Mouse (Mus musculus) left cerebral cortex, adult 6 months (tissue): ENCODE data around the gene Ppm1g. TPM values are rescaled to one million over a fixed set of nuclear protein-coding genes. Genes with fewer than 3 reads are reported as not detected.

Experiments used
- long read RNA-seq, 2 experiments: library from polyadenylated mRNA; unstranded; transcript quantifications; one replicate each; pipeline ENCODE4 v2.0.0; 2019 to 2020
- polyA plus RNA-seq: library from polyadenylated mRNA; unstranded; fragments of <200 nt; fragmentation: Nextera tagmentation; gene quantifications from 2 replicates; pipeline ENCODE4 v1.2.3, GENCODE M21; 2021

Ppm1g gene
- polyA plus RNA-seq: 74.2 and 79.4 TPM in 2 replicates
- long read RNA-seq, experiment 1, transcript Ppm1g-201 (10 exons, 2,307 nt): major isoform, 383 of 414 reads
- long read RNA-seq, experiment 1, partial matches to known transcripts: 15 of 414 reads
- long read RNA-seq, experiment 1, other reads (novel, unspliced or antisense): 15 of 414 reads
- long read RNA-seq, experiment 2, transcript Ppm1g-201 (10 exons, 2,307 nt): major isoform, 86 of 129 reads
- long read RNA-seq, experiment 2, partial matches to known transcripts: 13 of 129 reads
- long read RNA-seq, experiment 2, other reads (novel, unspliced or antisense): 26 of 129 reads

DNA sequence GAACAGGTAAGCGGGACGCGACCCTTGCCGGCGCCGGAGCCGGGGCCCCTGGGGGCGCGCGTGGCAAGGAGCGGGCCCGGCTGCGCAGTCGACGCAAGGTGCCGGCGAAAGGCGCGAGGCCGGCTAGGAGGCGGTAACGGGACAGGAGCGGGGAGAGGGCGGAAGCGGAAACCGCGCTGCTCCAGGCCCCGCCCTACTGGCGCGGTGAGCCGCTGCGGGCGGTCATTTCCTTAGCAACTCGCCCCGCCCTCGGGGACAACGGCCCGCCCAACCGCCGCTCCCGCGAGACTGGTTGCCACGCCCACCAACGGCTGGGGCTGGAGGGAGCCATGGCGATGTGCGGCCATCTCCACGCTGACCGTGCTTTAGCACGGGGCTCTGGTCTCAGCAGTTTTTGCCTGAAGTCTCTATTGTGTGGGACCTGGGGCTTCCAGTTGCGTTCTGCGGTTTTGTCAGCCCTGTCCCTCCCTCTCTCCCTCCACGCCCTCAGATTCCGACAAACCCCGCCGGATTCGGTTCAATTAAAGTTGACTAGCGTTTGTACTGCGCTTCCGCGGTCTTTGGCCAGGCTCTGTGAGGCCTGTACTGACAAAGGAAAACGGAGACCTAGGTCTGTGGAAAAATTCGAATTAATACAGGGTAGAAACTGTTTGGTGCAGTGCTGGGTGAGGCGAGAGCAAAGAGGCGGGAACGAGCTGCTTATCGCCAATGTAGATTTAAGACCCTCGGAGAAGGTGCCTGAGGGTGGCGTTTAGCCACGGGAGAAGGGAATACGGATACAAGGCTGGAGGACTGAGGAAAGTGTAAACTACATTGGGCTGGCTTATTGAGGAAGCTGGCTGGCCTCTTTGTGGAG is at the start of gene Ppm1g:
Gene Ppm1g (minus strand): TSS at position 240 of the 856 bp plus-strand sequence.

DNA sequence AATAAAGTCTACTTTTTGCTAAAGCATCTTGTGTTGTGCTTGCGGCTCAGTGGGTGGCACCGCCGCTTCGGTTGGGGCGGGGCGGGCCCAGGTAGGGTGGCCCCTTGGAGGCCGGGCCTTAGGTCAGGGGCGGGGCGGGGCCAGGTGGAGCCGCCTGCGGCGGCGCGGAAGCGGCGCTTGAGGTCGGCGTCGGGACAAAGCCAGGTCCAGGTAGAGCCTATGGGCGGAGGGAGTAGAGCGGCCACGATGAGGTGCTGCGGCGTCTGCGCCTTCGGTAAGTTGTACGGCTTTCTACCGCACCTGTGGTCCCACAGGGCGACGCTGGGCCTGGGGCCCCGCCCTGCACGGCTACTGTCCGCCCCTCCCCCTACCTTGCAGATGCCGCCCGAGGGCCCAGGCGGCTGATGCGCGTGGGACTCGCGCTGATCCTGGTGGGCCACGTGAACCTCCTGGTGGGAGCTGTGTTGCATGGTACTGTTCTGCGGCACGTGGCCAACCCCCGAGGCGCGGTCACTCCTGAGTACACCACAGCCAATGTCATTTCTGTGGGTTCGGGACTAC is 31.1 kb upstream of the Ppm1g start, which contains the start of gene Krtcap3:
Gene Krtcap3 (plus strand): TSS at position 151 of the 561 bp plus-strand sequence.

DNA sequence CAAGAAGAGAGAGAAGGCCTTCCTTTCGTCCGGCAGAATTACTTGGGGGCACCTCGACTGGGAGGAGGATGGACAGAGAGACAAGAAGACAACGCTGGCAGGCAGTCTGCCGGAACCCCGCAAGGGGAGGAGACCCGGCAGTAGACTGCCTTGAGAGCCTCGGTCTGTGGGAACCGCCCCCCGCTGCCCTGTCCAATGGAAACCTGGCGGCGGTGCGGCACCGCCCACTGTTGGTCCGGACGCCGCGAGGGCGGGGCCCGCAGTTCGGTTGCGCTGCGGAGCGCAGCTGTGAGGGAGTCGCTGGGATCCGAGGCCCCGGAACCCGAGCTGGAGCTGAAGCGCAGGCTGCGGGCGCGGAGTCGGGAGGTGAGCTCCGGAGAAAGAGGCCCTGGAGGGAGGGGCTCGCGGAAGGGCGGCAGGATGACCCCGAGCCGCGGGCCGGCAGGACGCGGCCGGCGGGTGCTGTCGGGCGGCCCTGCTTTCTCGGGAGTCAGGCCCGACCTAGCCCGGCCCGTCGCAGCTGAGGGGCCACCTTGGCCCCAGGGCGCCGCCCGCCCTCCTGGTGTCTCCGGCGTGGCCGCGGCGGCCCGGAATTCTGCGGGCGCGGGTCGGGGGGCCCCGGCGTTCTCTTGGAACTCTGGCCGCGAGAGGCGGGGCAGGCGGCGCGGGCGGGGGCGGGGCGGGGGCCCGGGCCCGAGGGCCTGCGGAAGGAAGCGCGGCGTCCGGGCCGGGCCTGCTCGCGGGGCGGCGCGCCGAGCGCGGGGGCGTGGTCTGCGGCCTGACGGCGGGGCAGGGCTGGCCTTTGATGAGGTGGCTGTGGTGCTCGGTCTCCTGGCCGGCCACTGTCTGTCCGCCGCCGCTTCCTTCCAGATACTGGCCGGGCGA is 20.4 kb upstream of the Ppm1g start, which contains the start of the genes Nrbp1 and Gm9970:
Gene Nrbp1 (plus strand): TSS at position 228 of the 885 bp plus-strand sequence.
Gene Gm9970 (minus strand): TSS at position 596 of the 885 bp plus-strand sequence.

DNA sequence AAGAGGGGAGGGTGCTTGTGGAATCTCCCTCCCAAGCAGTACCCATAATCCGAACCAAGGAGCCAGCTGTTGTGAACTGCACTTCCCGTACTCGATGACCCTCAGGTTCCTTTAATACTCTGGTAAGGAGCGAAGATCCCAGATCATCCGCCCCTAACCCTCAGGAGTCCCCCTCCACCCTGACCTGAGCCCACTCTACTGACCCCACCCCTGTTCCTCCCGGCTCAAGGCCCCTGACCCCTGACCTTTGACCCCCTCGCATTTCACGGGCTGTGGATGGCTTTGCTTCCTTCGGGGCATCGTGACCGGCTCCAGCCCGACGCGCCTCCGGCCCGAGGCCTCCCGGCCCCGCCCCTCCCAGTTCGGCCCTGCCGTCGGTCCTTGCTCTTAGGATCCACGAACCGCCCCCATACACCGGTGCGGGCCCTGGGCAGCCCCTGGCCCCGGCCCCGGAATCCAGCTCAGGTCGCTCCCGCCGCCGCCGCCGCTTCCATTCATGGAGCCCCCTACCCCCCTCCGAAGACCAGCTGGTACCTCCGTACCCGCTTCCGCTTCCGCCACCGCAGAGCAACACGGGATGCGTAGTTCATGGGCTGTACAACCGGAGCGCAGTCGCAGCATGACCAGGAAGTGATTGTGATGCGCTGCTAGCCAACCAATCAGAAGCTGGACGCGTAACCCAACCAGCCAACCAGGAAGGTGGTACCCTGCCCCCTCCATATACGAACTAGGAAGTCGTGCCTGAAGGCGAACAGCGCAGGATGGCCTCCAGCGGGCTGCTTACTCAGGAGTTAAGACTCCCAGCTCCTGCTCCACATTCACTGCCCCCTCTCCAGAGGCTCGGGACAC is 18.5 kb downstream of the Ppm1g start, which contains the start of gene Zfp513:
Gene Zfp513 (minus strand): TSS at position 562 of the 849 bp plus-strand sequence.

DNA sequence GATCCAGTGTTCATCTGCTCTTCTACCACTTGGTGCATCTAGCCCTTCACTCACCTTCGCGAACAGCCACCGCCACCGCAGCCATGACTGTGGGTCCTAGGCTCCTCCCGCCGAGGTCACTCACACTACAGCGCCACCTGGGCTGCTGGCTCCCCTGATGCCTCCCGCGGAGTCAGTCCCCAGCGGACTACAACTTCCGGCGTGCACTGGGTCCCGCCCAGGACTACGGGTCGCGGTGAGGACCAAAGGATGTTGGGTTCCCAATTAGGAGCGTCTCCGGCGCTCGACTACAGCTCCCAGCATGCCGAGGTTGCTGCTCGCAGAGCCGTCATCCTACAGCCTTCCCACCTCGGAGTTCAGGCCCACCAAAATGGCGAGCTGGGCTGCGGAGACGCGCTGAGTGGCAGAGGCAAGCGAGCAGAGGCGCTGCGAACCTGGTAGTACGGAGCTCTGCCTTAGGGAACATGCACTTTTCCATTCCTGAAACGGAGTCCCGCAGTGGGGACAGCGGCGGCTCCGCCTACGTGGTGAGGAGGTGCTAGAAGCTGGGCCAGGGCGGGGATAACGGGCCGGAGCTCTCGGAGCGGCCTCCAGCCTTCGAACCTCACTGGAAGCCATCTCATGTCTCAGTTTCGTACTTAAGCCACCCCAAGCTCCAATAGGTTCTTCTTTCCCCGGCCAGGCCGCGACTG is 27.4 kb downstream of the Ppm1g start, which contains the start of the genes Snx17 and Eif2b4:
Gene Snx17 (plus strand): TSS at position 289 of the 692 bp plus-strand sequence.
Gene Eif2b4 (minus strand): TSS at position 492 of the 692 bp plus-strand sequence.

DNA sequence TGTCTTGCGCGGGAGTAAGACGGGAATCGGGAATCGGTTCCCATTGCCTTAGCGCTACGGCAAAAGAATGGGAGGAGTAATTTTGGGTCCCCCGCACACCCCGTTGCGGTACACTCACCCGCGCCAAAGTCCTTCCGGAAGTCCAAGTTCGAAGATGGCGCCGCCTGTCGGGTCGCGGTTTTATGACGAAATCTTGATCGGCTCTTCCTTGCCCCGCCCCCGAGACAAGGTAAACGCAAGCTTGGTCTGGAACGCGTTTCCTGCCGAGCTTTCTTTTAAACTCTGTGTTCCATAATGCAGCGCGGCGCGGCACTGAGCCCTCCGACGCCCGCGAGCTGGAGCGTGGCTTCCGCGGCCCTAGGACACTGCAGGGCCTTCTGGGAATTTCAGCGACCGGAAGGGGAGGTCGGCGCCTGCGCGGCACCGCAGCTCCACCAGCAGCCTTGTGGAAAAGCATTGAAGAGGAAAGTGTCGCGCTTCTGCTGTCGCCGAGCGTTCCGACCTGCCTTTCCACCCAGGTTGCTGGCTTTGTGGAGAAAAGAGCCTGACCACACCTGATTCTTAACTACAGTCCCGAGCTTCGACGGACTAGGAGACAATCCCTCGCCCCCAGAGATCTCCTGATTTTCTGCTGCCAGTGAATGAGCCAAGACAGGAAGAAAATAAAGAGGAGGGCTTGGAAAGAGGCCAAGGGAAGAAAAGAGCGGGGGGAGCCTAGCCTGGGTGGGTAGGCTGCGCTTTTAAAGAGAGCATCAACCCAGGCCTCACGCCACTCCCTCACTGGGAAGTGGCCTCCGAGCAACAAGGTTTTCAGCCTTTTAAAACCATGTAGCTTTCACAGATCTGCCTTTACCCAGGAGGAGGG is 40.5 kb downstream of the Ppm1g start, which contains the start of the genes Gm29609 and Gtf3c2:
Gene Gm29609 (minus strand): TSS at position 146 of the 865 bp plus-strand sequence.
Gene Gtf3c2 (minus strand): TSS at position 379 of the 865 bp plus-strand sequence.

DNA sequence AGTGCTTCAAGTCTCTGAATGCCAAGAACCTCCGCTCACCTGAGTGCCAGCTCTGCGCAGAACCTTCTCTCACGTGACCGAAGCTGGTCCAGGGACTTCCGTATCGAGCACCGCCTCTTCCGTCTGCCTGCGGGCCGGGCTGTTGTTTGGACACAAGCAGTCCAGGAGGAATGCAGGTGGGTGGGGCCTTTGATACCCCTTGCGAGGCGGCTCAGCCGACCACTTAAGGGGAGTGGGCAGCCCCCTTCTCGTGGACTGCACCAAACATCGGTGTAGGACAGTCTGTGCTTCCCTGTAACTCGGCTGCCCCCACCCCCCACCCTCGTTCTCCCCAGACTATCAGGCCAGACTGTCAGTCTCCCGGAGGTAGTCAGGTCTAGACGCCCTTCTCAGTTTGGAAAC is 66.3 kb downstream of the Ppm1g start, which contains the start of gene Mpv17:
Gene Mpv17 (minus strand): TSS at position 100 of the 402 bp plus-strand sequence.

Other genes starting within 250 kb of the Ppm1g start
- gene Atraid, start 172.4 kb downstream of the Ppm1g start, polyA plus RNA-seq: 160 and 215 TPM in 2 replicates
- gene Slc5a6, start 171.8 kb downstream of the Ppm1g start, polyA plus RNA-seq: 10.2 and 12.3 TPM in 2 replicates
- gene Cad, start 165.9 kb downstream of the Ppm1g start, polyA plus RNA-seq: 1.8 and 2.1 TPM in 2 replicates
- gene Dnajc5g, start 114.4 kb downstream of the Ppm1g start, polyA plus RNA-seq: not detected in 2 replicates
- 124 and 157 TPM in 2 replicates for gene Slc30a3, start 112.5 kb downstream of the Ppm1g start, polyA plus RNA-seq
- 1.3 and 3.7 TPM in 2 replicates for gene Trim54, start 104.0 kb downstream of the Ppm1g start, polyA plus RNA-seq
- 1.5 and 3.0 TPM in 2 replicates for gene Ucn, start 81.9 kb downstream of the Ppm1g start, polyA plus RNA-seq
- 108 and 150 TPM in 2 replicates for gene Mpv17, start 66.4 kb downstream of the Ppm1g start, polyA plus RNA-seq
- gene Gm29609, start 40.8 kb downstream of the Ppm1g start, polyA plus RNA-seq: 1.6 and 3.7 TPM in 2 replicates
- gene Gtf3c2, start 40.5 kb downstream of the Ppm1g start, polyA plus RNA-seq: 10.6 and 14.0 TPM in 2 replicates
- 86.9 and 116 TPM in 2 replicates for gene Snx17, start 27.5 kb downstream of the Ppm1g start, polyA plus RNA-seq
- gene Eif2b4, start 27.3 kb downstream of the Ppm1g start, polyA plus RNA-seq: 33.7 and 35.8 TPM in 2 replicates
- 1.3 and 11.3 TPM in 2 replicates for gene Zfp513, start 18.4 kb downstream of the Ppm1g start, polyA plus RNA-seq
- gene Nrbp1, start 20.2 kb upstream of the Ppm1g start, polyA plus RNA-seq: 78.2 and 83.0 TPM in 2 replicates
- not detected in 2 replicates for gene Gm9970, start 20.5 kb upstream of the Ppm1g start, polyA plus RNA-seq
- 0.58 and 0.74 TPM in 2 replicates for gene Krtcap3, start 31.0 kb upstream of the Ppm1g start, polyA plus RNA-seq
- gene Ift172, start 70.4 kb upstream of the Ppm1g start, polyA plus RNA-seq: 12.5 and 12.6 TPM in 2 replicates
- 60.3 and 108 TPM in 2 replicates for gene Fndc4, start 75.4 kb upstream of the Ppm1g start, polyA plus RNA-seq
- gene Gckr, start 76.8 kb upstream of the Ppm1g start, polyA plus RNA-seq: not detected in 2 replicates
- gene Zfp512, start 231.7 kb upstream of the Ppm1g start, polyA plus RNA-seq: 20.0 and 27.1 TPM in 2 replicates